Mouse (Mus musculus): Measurements from ENCODE around the gene Nol11. TPM values are rescaled to one million over a fixed set of nuclear protein-coding genes. Genes with fewer than 3 reads are reported as not detected.
A peak's percentile ranks its signal among the peaks of the same experiment; 100 is the strongest.
"Not testable (repeated sequence)": the region's sequence is repeated elsewhere in the genome, so short reads cannot be mapped to it uniquely, and the experiment has no call there.

Nol11 gene
- polyA plus RNA-seq, 1 experiment from 2014 or later, result 43.0 TPM

DNA sequence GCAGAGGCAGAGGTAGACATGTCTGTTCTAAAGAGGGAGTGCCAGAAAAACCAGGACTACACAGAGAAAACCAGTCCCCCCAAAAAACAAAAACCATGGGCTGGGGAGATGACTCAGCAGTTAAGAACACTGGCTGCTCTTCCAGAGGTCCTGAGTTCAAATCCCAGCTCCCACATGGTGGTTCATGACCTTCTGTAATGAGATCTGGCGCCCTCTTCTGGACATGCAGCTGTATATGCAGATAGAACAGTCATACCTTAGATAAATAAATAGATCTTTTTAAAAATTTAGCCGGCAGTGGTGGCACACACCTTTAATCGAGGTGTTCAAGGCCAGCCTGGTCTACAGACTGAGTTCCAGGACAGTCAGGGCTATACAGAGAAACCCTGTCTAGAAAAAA lies 50.5 kb downstream of the Nol11 start:
- H3K4me3 ChIP-seq (ENCODE audit: control insufficient read depth in 1 of 2, insufficient read depth in 1 of 2, low read depth in 1 of 2, low read length in 2 of 2), result no peak overlapping the region
- H3K4me2 ChIP-seq (ENCODE audit: low read length), result no peak overlapping the region
- no peaks in the 10 kb centered on the region for H3K9me3 ChIP-seq (ENCODE audit: control insufficient read depth, low read length)
- H3K27me3 ChIP-seq (ENCODE audit: control insufficient read depth, insufficient read depth, low read length), result no peaks in the 10 kb centered on the region
- WGBS, result 80% methylated on average over 3 of the region's 3 CpGs
- no peak overlapping the region for H3K27ac ChIP-seq (replicated peaks in 1 of 2; ENCODE audit: control insufficient read depth in 1 of 2, insufficient read depth in 1 of 2, low read depth in 2 of 2, low read length in 2 of 2)
- no peak overlapping the region for H3K9ac ChIP-seq (ENCODE audit: low read length)
- ATAC-seq (ENCODE audit: insufficient number of reproducible peaks, insufficient read depth, low FRiP score, low read depth), result no peak
- no peaks in the 10 kb centered on the region for H3K4me1 ChIP-seq (ENCODE audit: control insufficient read depth in 2 of 2, insufficient read depth in 2 of 2, low read length in 2 of 2)
- H3K36me3 ChIP-seq (ENCODE audit: control insufficient read depth, insufficient read depth, low read length), result no peaks in the 10 kb centered on the region

DNA sequence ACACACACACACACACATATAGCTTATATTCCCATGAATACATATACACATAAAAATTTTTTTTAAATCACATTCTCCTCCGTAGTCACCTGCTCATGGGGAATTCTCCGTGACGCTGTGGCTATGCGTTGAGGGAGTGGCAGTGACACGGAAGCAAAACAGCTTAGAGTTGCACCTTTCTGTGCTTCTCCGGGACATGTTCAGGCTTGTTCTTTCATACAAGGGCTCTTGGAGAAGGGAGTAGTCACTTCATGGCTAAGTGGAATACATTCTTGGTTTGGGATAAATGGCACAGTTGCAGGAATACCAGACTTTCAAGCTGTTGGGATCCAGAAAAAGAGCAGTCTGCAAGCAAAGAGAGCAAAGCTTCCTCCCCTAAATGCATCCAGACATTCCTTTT lies 51.6 kb downstream of the Nol11 start:
- Histone ChIP-seq H3K4me2 (ENCODE audit: low read length) (no peak overlapping the region), H3K27me3 (ENCODE audit: control insufficient read depth, insufficient read depth, low read length) (no peaks in the 10 kb centered on the region), H3K27ac (replicated peaks in 1 of 2; ENCODE audit: control insufficient read depth in 1 of 2, insufficient read depth in 1 of 2, low read depth in 2 of 2, low read length in 2 of 2) (no peak overlapping the region), H3K4me3 (ENCODE audit: control insufficient read depth in 1 of 2, insufficient read depth in 1 of 2, low read depth in 1 of 2, low read length in 2 of 2) (no peak overlapping the region), H3K9me3 (ENCODE audit: control insufficient read depth, low read length) (no peaks in the 10 kb centered on the region), H3K9ac (ENCODE audit: low read length) (no peak overlapping the region), H3K36me3 (ENCODE audit: control insufficient read depth, insufficient read depth, low read length) (no peaks in the 10 kb centered on the region), H3K4me1 (ENCODE audit: control insufficient read depth in 2 of 2, insufficient read depth in 2 of 2, low read length in 2 of 2) (peaks cover under 1 to 2% of the 10 kb centered on the region in 2 experiments; a peak in 2 of 4 replicates)
- no peak for ATAC-seq (ENCODE audit: insufficient number of reproducible peaks, insufficient read depth, low FRiP score, low read depth)
- WGBS, result 94% methylated on average over 6 of the region's 6 CpGs

DNA sequence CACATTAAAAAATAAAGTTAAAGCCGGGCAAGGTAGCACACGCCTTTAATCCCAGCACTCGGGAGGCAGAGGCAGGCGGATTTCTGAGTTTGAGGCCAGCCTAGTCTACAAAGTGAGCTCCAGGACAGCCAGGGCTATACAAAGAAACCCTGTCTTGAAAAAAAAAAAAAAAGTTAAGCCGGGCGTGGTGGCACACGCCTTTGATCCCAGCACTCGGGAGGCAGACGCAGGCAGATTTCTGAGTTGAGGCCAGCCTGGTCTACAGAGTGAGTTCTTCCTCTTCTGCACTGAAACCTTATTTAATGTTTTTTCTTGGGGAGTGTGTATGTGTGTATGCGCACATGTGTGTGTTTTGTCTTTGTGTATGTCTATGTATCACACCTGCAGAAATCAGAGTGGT lies 52.7 kb downstream of the Nol11 start:
- ATAC-seq (ENCODE audit: insufficient number of reproducible peaks, insufficient read depth, low FRiP score, low read depth); H3K36me3 ChIP-seq (ENCODE audit: control insufficient read depth, insufficient read depth, low read length); H3K27me3 ChIP-seq (ENCODE audit: control insufficient read depth, insufficient read depth, low read length); H3K9ac ChIP-seq (ENCODE audit: low read length); H3K4me1 ChIP-seq (ENCODE audit: control insufficient read depth in 2 of 2, insufficient read depth in 2 of 2, low read length in 2 of 2); H3K4me2 ChIP-seq (ENCODE audit: low read length); H3K9me3 ChIP-seq (ENCODE audit: control insufficient read depth, low read length); H3K27ac ChIP-seq (replicated peaks in 1 of 2; ENCODE audit: control insufficient read depth in 1 of 2, insufficient read depth in 1 of 2, low read depth in 2 of 2, low read length in 2 of 2); H3K4me3 ChIP-seq (ENCODE audit: control insufficient read depth in 1 of 2, insufficient read depth in 1 of 2, low read depth in 1 of 2, low read length in 2 of 2): not testable (repeated sequence)
- WGBS, result 91% methylated on average over 10 of the region's 10 CpGs

DNA sequence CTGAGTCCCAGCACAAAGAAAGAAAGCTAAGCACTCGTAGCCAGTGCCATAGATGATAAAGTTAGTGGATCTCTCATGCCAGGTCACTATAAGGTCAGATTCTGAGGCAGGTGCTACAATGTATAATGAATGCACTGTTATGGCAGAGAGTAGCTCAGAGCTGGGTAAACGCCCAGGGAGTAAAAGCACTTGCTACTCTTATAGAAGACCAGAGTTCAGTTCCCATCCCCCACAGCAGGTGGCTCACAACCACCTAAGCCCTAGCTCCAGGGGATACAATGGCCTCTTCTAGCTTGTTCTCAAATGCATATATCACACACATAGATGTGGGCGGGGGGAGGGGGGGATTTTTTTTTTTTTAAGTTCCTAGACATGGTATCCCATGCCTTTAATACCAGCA lies 53.4 kb downstream of the Nol11 start:
- Histone ChIP-seq H3K4me1 (ENCODE audit: control insufficient read depth in 2 of 2, insufficient read depth in 2 of 2, low read length in 2 of 2) (peaks cover 2 to 3% of the 10 kb centered on the region in 2 experiments; a peak in 2 of 4 replicates), H3K36me3 (ENCODE audit: control insufficient read depth, insufficient read depth, low read length) (no peaks in the 10 kb centered on the region), H3K4me2 (ENCODE audit: low read length) (no peak overlapping the region), H3K4me3 (ENCODE audit: control insufficient read depth in 1 of 2, insufficient read depth in 1 of 2, low read depth in 1 of 2, low read length in 2 of 2) (no peak overlapping the region), H3K27me3 (ENCODE audit: control insufficient read depth, insufficient read depth, low read length) (no peaks in the 10 kb centered on the region), H3K9me3 (ENCODE audit: control insufficient read depth, low read length) (no peaks in the 10 kb centered on the region), H3K9ac (ENCODE audit: low read length) (no peak overlapping the region), H3K27ac (replicated peaks in 1 of 2; ENCODE audit: control insufficient read depth in 1 of 2, insufficient read depth in 1 of 2, low read depth in 2 of 2, low read length in 2 of 2) (no peak overlapping the region)
- 50% methylated on average over 3 of the region's 3 CpGs for WGBS
- no peak for ATAC-seq (ENCODE audit: insufficient number of reproducible peaks, insufficient read depth, low FRiP score, low read depth)

DNA sequence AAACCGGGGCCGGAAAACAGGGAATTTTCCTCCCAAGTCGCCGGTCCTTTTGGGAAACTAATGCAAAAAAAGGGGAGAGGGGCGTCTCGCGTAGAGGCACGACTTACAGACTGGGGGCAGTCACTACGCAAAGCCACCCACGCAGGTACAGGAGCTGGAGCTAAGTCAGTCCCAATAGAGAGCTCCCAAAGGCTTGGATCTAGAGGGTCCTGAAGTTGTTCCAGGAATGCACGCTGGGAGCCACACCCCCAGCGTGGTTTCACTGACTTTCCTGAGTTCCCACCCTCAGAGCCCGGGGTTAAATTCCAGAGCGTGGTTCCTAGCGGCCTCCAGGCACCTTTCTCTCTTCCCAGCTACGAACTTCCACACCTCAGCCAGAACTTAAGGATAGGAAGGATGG lies 56.8 kb downstream of the Nol11 start:
- no peaks in the 10 kb centered on the region for H3K27me3 ChIP-seq (ENCODE audit: control insufficient read depth, insufficient read depth, low read length)
- peak overlapping the region; percentile 97 for H3K9ac ChIP-seq (ENCODE audit: low read length)
- 1% methylated on average over 16 of the region's 16 CpGs for WGBS
- no peaks in the 10 kb centered on the region for H3K9me3 ChIP-seq (ENCODE audit: control insufficient read depth, low read length)
- 0 out of 2 replicates have a peak, but pooled peaks cover 2% of the 10 kb centered on the region for H3K36me3 ChIP-seq (ENCODE audit: control insufficient read depth, insufficient read depth, low read length)
- peak overlapping the region; percentile 94 for H3K4me2 ChIP-seq (ENCODE audit: low read length)
- peak; percentile 45 for ATAC-seq (ENCODE audit: insufficient number of reproducible peaks, insufficient read depth, low FRiP score, low read depth)
- H3K4me1 ChIP-seq (ENCODE audit: control insufficient read depth in 2 of 2, insufficient read depth in 2 of 2, low read length in 2 of 2), result peaks cover 2 to 15% of the 10 kb centered on the region in 2 experiments; a peak in 3 of 4 replicates
- peak overlapping the region; percentile 4 to 98; a peak in 1 of 4 replicates for H3K27ac ChIP-seq (replicated peaks in 1 of 2; ENCODE audit: control insufficient read depth in 1 of 2, insufficient read depth in 1 of 2, low read depth in 2 of 2, low read length in 2 of 2)
- H3K4me3 ChIP-seq (ENCODE audit: control insufficient read depth in 1 of 2, insufficient read depth in 1 of 2, low read depth in 1 of 2, low read length in 2 of 2), result peak overlapping the region; percentile 71 to 89

DNA sequence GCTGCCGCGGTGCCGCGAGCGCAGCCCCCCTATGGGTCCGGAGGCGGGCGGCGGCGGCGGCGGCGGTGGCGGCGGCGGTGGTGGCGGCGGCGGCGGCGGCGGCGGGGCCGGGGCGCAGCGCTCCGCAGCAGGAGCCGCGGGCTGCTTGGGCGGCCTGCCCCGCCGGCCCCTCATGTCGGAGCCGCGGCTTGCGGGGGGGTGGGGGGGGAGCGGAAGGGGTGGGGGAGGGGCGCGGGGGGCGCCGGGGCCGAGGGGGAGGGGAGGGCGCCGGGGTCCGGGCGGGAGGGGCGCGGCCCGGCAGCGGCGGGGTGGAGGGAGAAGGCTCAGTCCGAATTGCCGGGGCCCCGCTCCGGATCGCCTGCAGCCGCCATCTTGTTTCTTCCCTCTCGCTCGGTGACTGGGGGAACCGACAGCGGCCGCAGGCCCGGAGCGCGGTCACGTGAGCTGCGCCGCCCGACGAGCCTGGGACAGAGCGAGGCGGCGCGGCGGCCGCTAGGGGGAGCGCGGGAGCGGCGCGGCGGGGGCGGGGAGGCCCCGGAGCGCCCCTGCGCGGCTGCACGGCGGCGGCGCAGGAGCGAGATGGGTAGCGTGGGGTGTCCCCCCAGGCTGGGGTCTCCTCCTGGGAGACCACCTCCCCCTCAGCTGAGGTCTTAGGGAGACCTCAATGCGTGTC lies 57.3 kb downstream of the Nol11 start, which contains the start of gene Bptf:
Bptf (minus strand) TSS at position 379 of the 673 bp plus-strand sequence.
- peak within 1 kb of the TSS; percentile 95 to 98 for H3K27ac ChIP-seq (replicated peaks in 1 of 2; ENCODE audit: control insufficient read depth in 1 of 2, insufficient read depth in 1 of 2, low read depth in 2 of 2, low read length in 2 of 2)
- no peaks in the 10 kb centered on the region for H3K27me3 ChIP-seq (ENCODE audit: control insufficient read depth, insufficient read depth, low read length)
- 0 out of 2 replicates have a peak, but pooled peaks cover 2% of the 10 kb centered on the region for H3K36me3 ChIP-seq (ENCODE audit: control insufficient read depth, insufficient read depth, low read length)
- H3K4me3 ChIP-seq (ENCODE audit: control insufficient read depth in 1 of 2, insufficient read depth in 1 of 2, low read depth in 1 of 2, low read length in 2 of 2), result peak within 1 kb of the TSS; percentile 89 to 92
- WGBS, result under 1% methylated on average over 53 of the region's 94 CpGs
- H3K4me1 ChIP-seq (ENCODE audit: control insufficient read depth in 2 of 2, insufficient read depth in 2 of 2, low read length in 2 of 2), result peaks cover 2 to 15% of the 10 kb centered on the region in 2 experiments; a peak in 3 of 4 replicates
- no peaks in the 10 kb centered on the region for H3K9me3 ChIP-seq (ENCODE audit: control insufficient read depth, low read length)
- peak; percentile 94 for ATAC-seq (ENCODE audit: insufficient number of reproducible peaks, insufficient read depth, low FRiP score, low read depth)
- peak within 1 kb of the TSS; percentile 97 for H3K9ac ChIP-seq (ENCODE audit: low read length)
- peak within 1 kb of the TSS; percentile 94 for H3K4me2 ChIP-seq (ENCODE audit: low read length)

DNA sequence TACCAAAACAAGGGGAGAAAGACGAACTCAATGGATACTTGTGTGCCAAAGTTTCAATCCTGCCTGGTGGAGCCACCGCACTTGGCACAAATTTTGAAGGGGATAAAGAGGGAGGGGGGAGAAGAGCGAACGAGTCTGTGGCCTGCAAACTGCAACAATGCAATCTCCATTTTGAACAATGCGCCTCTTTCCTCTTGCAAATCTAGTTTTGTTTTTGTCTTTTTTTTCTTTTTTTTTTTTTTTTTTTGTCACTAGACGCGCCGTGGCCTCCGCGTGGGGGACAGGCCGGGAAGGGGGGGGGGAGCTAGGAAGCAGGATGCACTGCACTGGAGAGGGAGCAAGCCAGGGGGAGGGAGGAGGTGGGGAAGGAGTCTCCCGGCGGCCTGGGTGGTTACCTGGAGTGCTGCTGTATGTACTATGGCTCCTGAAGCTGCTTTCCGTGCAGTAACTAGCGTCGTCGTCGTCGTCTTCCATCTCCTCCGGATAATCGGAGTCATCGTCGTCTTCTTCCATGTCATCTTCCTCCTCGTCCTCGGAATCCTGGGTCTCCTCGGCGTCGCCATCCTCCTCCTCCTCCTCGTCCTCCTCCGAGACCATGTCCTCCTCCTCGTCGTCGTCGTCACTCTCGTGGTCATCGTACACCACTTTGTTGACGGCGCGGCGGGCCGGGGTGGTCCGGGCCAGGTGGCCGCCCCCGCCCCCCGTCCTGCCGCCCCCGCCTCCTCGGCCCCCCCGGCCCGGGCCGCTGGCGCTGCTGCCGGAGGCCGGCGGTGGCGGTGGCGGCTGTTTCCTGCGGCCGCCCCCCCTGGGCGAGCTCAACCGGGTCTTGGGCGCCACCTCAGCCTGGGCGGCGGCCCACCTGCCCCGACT lies 58.1 kb downstream of the Nol11 start:
- H3K4me1 ChIP-seq (ENCODE audit: control insufficient read depth in 2 of 2, insufficient read depth in 2 of 2, low read length in 2 of 2), result peaks cover 2 to 15% of the 10 kb centered on the region in 2 experiments; a peak in 3 of 4 replicates
- peak overlapping the region; percentile 89 to 92 for H3K4me3 ChIP-seq (ENCODE audit: control insufficient read depth in 1 of 2, insufficient read depth in 1 of 2, low read depth in 1 of 2, low read length in 2 of 2)
- peak overlapping the region; percentile 95 to 98 for H3K27ac ChIP-seq (replicated peaks in 1 of 2; ENCODE audit: control insufficient read depth in 1 of 2, insufficient read depth in 1 of 2, low read depth in 2 of 2, low read length in 2 of 2)
- 0 out of 2 replicates have a peak, but pooled peaks cover 2% of the 10 kb centered on the region for H3K36me3 ChIP-seq (ENCODE audit: control insufficient read depth, insufficient read depth, low read length)
- ATAC-seq (ENCODE audit: insufficient number of reproducible peaks, insufficient read depth, low FRiP score, low read depth), result peak; percentile 70
- peak overlapping the region; percentile 97 for H3K9ac ChIP-seq (ENCODE audit: low read length)
- under 1% methylated on average over 50 of the region's 65 CpGs for WGBS
- H3K27me3 ChIP-seq (ENCODE audit: control insufficient read depth, insufficient read depth, low read length), result no peaks in the 10 kb centered on the region
- peak overlapping the region; percentile 94 for H3K4me2 ChIP-seq (ENCODE audit: low read length)
- H3K9me3 ChIP-seq (ENCODE audit: control insufficient read depth, low read length), result no peaks in the 10 kb centered on the region

Data from heart, embryonic 14.5 days (tissue).